Comparison of ENCODE assay signal across 17 mouse cellular contexts in genomic region chr11:19982113-19982512, GRCm38 (mm10). TPM values are rescaled to one million over a fixed set of nuclear protein-coding genes. Genes with fewer than 3 reads are reported as not detected.
DNase-seq lines count a peak whose midpoint lies in the region; ATAC-seq and TF ChIP-seq lines count a peak whose summit lies in the region.
"Had no signal": no experiment of that assay in that cellular context is flagged by ENCODE, and none has a peak within 500 bp of the region (broad histone marks: within the 10 kb centered on the region; RNA-seq: fewer than 3 reads in every experiment).

No protein-coding gene starts in this region.

- no peaks in the 10 kb centered on the region for H3K27me3 ChIP-seq in lung, embryonic 14.5 days (ENCODE audit: insufficient read depth, low read length)
- no peaks in the 10 kb centered on the region for H3K27me3 ChIP-seq in myocyte (ENCODE audit: control insufficient read depth, insufficient read depth, insufficient read length)
- H3K27me3 ChIP-seq: kidney, embryonic 15.5 days; liver, embryonic 15.5 days; midbrain, embryonic 12.5 days had no signal

- no peaks in the 10 kb centered on the region for H3K36me3 ChIP-seq in lung, embryonic 14.5 days (ENCODE audit: insufficient read depth)
- no peaks in the 10 kb centered on the region for H3K36me3 ChIP-seq in myocyte (ENCODE audit: control insufficient read depth, insufficient read depth)
- H3K36me3 ChIP-seq: kidney, embryonic 15.5 days; liver, embryonic 15.5 days; midbrain, embryonic 12.5 days had no signal

- 45% methylated on average over 6 of the region's 6 CpGs for WGBS in lung, embryonic 14.5 days

- no peak for TF ChIP-seq CTCF in gastrocnemius, adult 2 months (IDR thresholded peaks at IDR 0.05)
- TF ChIP-seq CTCF in lung, embryonic 14.5 days (IDR thresholded peaks at IDR 0.05; ENCODE audit: low read depth): no peak

- peaks cover 25% of the 10 kb centered on the region; the same call in 1 of the 2 replicates for H3K4me1 ChIP-seq in lung, embryonic 14.5 days (ENCODE audit: insufficient read depth)
- H3K4me1 ChIP-seq in brown adipose tissue, adult 24 weeks (ENCODE audit: control insufficient read depth, insufficient read depth, insufficient read length, low read length): peaks cover 42% of the 10 kb centered on the region

- intact Hi-C loops in gastrocnemius, adult 2 months (cut with DNase I): loop anchor here (10.0 kb wide), 1 partner anchor 223 kb away; the partner anchor contains the start of gene Rab1a

- H3K79me2 ChIP-seq in myocyte (ENCODE audit: control insufficient read depth, insufficient read depth): peaks cover 89% of the 10 kb centered on the region

- no peak for TF ChIP-seq POLR2A in myocyte (IDR thresholded peaks at IDR 0.05; ENCODE audit: insufficient read length, low read depth)

- H3ac ChIP-seq in myocyte (ENCODE audit: control insufficient read depth, insufficient read length): no peak overlapping the region

- DNase-seq in gastrocnemius, adult 2 months: no peak
- no peak for DNase-seq in gastrocnemius, postnatal 25 days
- DNase-seq in lung, embryonic 14.5 days: peak; percentile 69
- no peak for DNase-seq in lung, postnatal 25 days (ENCODE audit: low spot score)
- no peak for DNase-seq in B cell, adult 2 months
- DNase-seq in ovary, postnatal 14 days (ENCODE audit: low spot score): no peak
- DNase-seq: cerebellum, adult 11 months; heart, postnatal 4 days; layer of hippocampus, adult 9-11 months; right cerebral cortex, postnatal 4 days; thymus, postnatal 36 days had no signal

- no peak overlapping the region for H3K4me2 ChIP-seq in lung, embryonic 14.5 days
- H3K4me2 ChIP-seq in myocyte (ENCODE audit: low read depth): peak overlapping the region; percentile 51
- H3K4me2 ChIP-seq: kidney, embryonic 15.5 days; liver, embryonic 15.5 days; midbrain, embryonic 12.5 days had no signal

- no peak for ATAC-seq in lung, embryonic 14.5 days (ENCODE audit: insufficient read depth)
- ATAC-seq: inflammation-experienced regulatory T-cells, adult 6 months had no signal

- no peaks in the 10 kb centered on the region for H3K9me3 ChIP-seq in lung, embryonic 14.5 days (ENCODE audit: low read depth, low read length)
- H3K9me3 ChIP-seq: kidney, embryonic 15.5 days; liver, embryonic 15.5 days; midbrain, embryonic 12.5 days had no signal

- H3K4me3 ChIP-seq in gastrocnemius, adult 2 months: no peak overlapping the region
- no peak overlapping the region for H3K4me3 ChIP-seq in lung, embryonic 14.5 days (ENCODE audit: low read depth, low read length)
- H3K4me3 ChIP-seq in brown adipose tissue, adult 24 weeks (ENCODE audit: insufficient read depth, low read depth, low read length): no peak overlapping the region
- H3K4me3 ChIP-seq in myocyte: no peak overlapping the region
- H3K4me3 ChIP-seq: kidney, embryonic 15.5 days; liver, embryonic 15.5 days; midbrain, embryonic 12.5 days had no signal

- H3K27ac ChIP-seq in gastrocnemius, adult 2 months: peak overlapping the region; percentile 53; the same call in 1 of the 2 replicates
- no peak overlapping the region; the same call in 1 of the 2 replicates for H3K27ac ChIP-seq in lung, embryonic 14.5 days (ENCODE audit: low read depth)
- H3K27ac ChIP-seq in brown adipose tissue, adult 24 weeks (replicated peaks; ENCODE audit: low read depth, low read length): peak overlapping the region; percentile 42
- H3K27ac ChIP-seq: liver, embryonic 15.5 days; midbrain, embryonic 12.5 days had no signal

- no peak overlapping the region for H3K9ac ChIP-seq in lung, embryonic 14.5 days
- H3K9ac ChIP-seq: kidney, embryonic 15.5 days; liver, embryonic 15.5 days; midbrain, embryonic 12.5 days had no signal

TF ChIP-seq in myocyte, 11 proteins besides CTCF, POLR2A, EP300 and RAD21:
- TF ChIP-seq REST (IDR thresholded peaks at IDR 0.05; ENCODE audit: insufficient read depth, insufficient read length): no peak
- TF ChIP-seq TCF12 (IDR thresholded peaks at IDR 0.05; ENCODE audit: insufficient read depth, poor library complexity, severe bottlenecking): no peak
- TF ChIP-seq SRF (IDR thresholded peaks at IDR 0.05; ENCODE audit: control insufficient read depth, insufficient read length, low read depth): no peak
- no peak for TF ChIP-seq MAX (IDR thresholded peaks at IDR 0.05; ENCODE audit: low read depth)

RNA-seq across cellular contexts. Expression of gene Spred2, which starts 57.9 kb away (rescaled TPM):
- total RNA-seq in gastrocnemius, adult 2 months (2021): 1 to 10 TPM; 5.6 to 7.8 TPM
- 1 to 10 TPM; 7.2 to 7.6 TPM for total RNA-seq in gastrocnemius, postnatal 25 days (2021)
- polyA plus RNA-seq in lung, embryonic 14.5 days (2014; fragmentation: Nextera tagmentation; extraction: Ambion mirVana): 7.0 and 7.2 TPM in 2 replicates
- 8.4 and 10.2 TPM in 2 replicates for polyA plus RNA-seq in brown adipose tissue, adult 24 weeks (2012; ENCODE audit: insufficient read depth, insufficient read length, missing spikeins)
- polyA plus RNA-seq in myocyte (2012; fragmentation: generic; extraction: Trizol): 15.7 TPM
